Mouse (Mus musculus): Measurements from ENCODE around the gene Rgs18.
A peak's percentile ranks its signal among the peaks of the same experiment; 100 is the strongest.

The Rgs18 gene

GRCm38 (mm10) chr1:144775331-144775730 lies at the start of gene Rgs18:
TSS of gene Rgs18 (minus strand) at chr1:144775435.
- DNase-seq (ENCODE audit: low read depth): peak; percentile 17

DNA sequence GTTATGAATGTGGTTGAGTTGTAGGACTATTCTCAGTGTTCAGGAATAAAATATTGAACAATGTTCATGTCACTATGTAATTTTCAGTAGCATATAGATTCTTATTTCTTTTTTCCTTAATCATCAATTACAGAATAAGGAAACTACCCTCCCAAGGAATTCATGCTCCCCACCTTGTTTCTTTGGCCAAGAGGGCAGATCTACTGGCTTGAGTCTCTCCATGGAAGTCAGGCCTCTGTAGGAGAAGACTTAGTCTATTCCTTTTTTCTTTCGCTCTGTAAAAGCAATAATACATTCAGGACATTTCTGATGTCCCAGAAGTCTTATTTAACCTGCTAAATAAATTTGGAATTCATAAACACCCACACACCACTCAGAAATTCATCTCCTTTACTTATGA lies 841 bp downstream of the Rgs18 start:
- DNase-seq (ENCODE audit: low read depth): no peak

- no peak for DNase-seq (ENCODE audit: low read depth)
These were observed 9.0 kb downstream of the Rgs18 start for GRCm38 (mm10) chr1:144766218-144766617.

- DNase-seq (ENCODE audit: low read depth): no peak
These were observed 14.4 kb downstream of the Rgs18 start for GRCm38 (mm10) chr1:144760792-144761191.

GRCm38 (mm10) chr1:144750763-144751162 lies 24.5 kb downstream of the Rgs18 start:
- no peak for DNase-seq (ENCODE audit: low read depth)

GRCm38 (mm10) chr1:144746182-144746581 lies 29.1 kb downstream of the Rgs18 start:
- DNase-seq (ENCODE audit: low read depth): no peak

DNA sequence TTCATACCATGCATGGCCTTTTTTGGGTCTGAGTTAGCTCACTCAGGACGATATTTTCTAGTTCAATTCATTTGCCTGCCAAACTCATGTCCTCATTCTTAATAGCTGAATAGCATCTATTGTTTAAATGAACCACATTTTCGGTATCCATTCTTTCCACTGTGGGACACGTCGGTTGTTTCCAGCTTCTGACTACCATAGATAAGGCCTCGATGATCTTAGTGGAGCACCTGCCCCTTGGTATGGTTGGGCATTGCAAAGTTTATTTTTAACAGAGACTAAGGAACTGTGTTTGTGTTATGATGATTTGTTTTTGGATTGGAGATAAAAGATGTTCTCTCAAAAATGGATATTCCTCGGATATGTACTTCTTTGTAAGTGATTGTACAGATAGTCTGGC lies 37.5 kb downstream of the Rgs18 start:
- no peak for DNase-seq (ENCODE audit: low read depth)

DNA sequence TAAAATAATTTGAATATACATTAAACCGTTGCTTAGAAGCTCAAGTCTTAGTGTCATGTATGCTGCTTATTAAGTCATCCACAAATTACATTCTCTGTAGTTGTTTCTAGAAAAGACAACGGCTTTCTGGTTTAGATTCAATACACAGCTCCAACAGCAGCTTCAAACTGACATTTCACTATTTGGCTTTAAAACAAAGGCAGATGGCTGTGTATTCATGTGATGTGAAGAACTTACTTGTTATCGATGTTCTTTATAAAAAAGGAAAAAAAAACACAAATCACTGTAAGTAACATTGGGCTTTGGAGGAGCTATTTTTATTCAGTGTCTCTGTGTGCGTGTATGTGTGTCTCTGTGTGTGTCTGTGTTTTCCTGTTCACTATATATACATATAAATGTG lies 54.5 kb downstream of the Rgs18 start:
- DNase-seq (ENCODE audit: low read depth): no peak

GRCm38 (mm10) chr1:144704373-144704772 lies 70.9 kb downstream of the Rgs18 start:
- DNase-seq (ENCODE audit: low read depth): no peak

Data from naive thymus-derived CD4-positive, alpha-beta T cell, adult 2 months (primary cell).